Mouse (Mus musculus): ENCODE data around the gene Spon1.

DNA sequence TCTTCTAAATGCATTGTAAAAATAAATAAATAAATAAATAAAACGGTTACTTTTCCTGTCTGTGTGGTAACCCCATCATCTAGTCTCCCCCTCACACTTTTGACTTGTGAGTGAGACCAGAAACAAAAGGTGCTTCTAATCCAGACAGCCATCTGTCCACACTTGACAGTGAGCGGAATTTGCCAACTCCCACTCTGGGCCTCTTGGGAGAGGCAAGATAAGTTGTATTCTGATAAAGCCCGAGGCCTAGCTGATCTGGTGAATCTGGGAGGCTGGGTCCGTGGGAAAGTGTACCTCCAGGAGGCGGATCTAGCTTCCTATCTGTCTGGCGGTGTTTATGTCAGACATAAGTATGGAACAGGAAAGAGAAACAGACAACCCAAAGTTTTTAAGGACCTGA, 52.3 kb downstream of the Spon1 start:
- TF ChIP-seq CTCF (IDR thresholded peaks at IDR 0.05; ENCODE audit: extremely low read depth, insufficient read depth, insufficient read length, insufficient replicate concordance) (no peak), POLR2A (IDR thresholded peaks at IDR 0.05; ENCODE audit: low read depth, low read length) (no peak)
